Mouse (Mus musculus) kidney, embryonic 15.5 days (tissue): ENCODE results near the gene 1700010I14Rik. TPM values are rescaled to one million over a fixed set of nuclear protein-coding genes. Genes with fewer than 3 reads are reported as not detected.

Experiments
- ATAC-seq: fragments of 200-750 bp; cut with Nextera tagmentation; replicated peaks from 2 replicates; pipeline ENCODE4 v1.8.0; 2017; ENCODE audit warnings: moderate TSS enrichment; ENCODE audit not compliant: low FRiP score
- H3K27ac ChIP-seq: fragments of 300-500 bp; sonication (generic); 2 replicates; pipeline ENCODE4 v1.5.1; 2015; ENCODE audit warnings: mild to moderate bottlenecking, inconsistent platforms
- H3K27me3 ChIP-seq: fragments of 300-500 bp; sonication (generic); 2 replicates; pipeline ENCODE4 v1.6.1; 2015; ENCODE audit warnings: inconsistent platforms
- H3K36me3 ChIP-seq: fragments of 300-500 bp; sonication (generic); 2 replicates; pipeline ENCODE4 v1.6.1; 2015; ENCODE audit warnings: inconsistent platforms
- H3K4me1 ChIP-seq: fragments of 300-500 bp; sonication (generic); 2 replicates; pipeline ENCODE4 v1.6.1; 2015; ENCODE audit warnings: inconsistent platforms
- H3K4me2 ChIP-seq: fragments of 300-500 bp; sonication (generic); 2 replicates; pipeline ENCODE4 v1.6.1; 2015; ENCODE audit warnings: moderate library complexity, mild to moderate bottlenecking, inconsistent platforms
- H3K4me3 ChIP-seq: fragments of 300-500 bp; sonication (generic); replicated peaks from 2 replicates; pipeline ENCODE4 v1.5.1; 2015; ENCODE audit warnings: mild to moderate bottlenecking, inconsistent platforms
- H3K9ac ChIP-seq: fragments of 300-500 bp; sonication (generic); 2 replicates; pipeline ENCODE4 v1.6.1; 2015; ENCODE audit warnings: mild to moderate bottlenecking, inconsistent platforms
- H3K9me3 ChIP-seq: fragments of 300-500 bp; sonication (generic); replicated peaks from 2 replicates; pipeline ENCODE4 v1.6.1; 2016; ENCODE audit warnings: inconsistent platforms
- WGBS: fragments of 180-500 bp; shearing (Covaris S2); methylation state at CpG from one replicate; pipeline ENCODE4 v1.1.7; 2015; ENCODE audit warnings: mixed read lengths; 5-methylcytosine and 5-hydroxymethylcytosine counted together
- polyA plus RNA-seq: library from polyadenylated mRNA; unstranded; fragments of >200 nt; fragmentation: Nextera tagmentation; extraction: Ambion mirVana; gene quantifications from 2 replicates; pipeline ENCODE4 v1.2.1, GENCODE M21; 2015

1700010I14Rik gene
- 2.1 and 2.3 TPM in 2 replicates for polyA plus RNA-seq

DNA sequence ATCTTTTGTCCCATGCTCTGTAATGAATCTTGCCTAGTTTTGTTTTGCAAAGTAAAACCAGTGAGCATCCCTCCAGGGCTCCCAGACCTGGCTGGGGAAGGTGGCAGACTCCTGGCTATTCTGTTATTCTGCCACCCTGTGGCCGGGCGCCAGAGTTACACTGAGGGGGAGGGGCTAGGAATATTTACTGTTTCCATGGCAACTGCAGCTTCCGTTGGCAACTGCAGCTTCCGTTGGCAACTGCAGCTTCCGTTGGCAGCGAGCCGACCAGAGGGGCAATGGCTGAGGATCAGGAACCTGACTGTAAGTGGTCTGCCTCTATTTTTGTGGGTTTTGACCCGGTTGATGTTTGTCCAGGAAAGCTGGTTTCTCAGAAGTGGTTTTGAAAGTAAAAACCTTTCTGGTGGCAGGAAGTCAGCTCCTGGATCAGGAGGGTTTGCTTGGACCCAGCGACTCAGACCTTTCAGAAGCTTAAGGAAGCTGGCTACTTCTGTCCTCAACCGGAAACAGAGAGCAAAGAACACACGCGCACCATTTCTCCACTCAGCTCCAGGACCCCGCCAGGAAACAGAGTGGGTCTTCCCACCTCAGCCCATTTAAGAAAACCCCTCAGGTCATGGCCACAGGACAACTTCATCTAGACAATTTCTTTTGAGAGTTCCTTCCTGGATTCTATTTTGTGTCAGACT is at the start of gene 1700010I14Rik:
1700010I14Rik (plus strand) TSS at position 215 of the 689 bp plus-strand sequence.
- Histone ChIP-seq H3K9ac (0 out of 2 replicates have a peak within 1 kb of the TSS, but pooled peaks have one; percentile 21), H3K4me2 (peak within 1 kb of the TSS; percentile 63), H3K27ac (peak within 1 kb of the TSS; percentile 34; the same call in 1 of the 2 replicates), H3K36me3 (0 out of 2 replicates have a peak, but pooled peaks cover under 1% of the 10 kb centered on the region), H3K9me3 (no peaks in the 10 kb centered on the region), H3K4me1 (peaks cover 15% of the 10 kb centered on the region), H3K4me3 (peak within 1 kb of the TSS; percentile 44), H3K27me3 (no peaks in the 10 kb centered on the region)
- 4% methylated on average over 13 of the region's 13 CpGs for WGBS
- peak; percentile 68 for ATAC-seq

GRCm38 (mm10) chr17:8951588-8951987 is 36.5 kb upstream of the 1700010I14Rik start:
- H3K9me3 ChIP-seq = no peaks in the 10 kb centered on the region
- H3K27me3 ChIP-seq = no peaks in the 10 kb centered on the region
- no peaks in the 10 kb centered on the region for H3K4me1 ChIP-seq
- no peak overlapping the region for H3K27ac ChIP-seq
- H3K4me3 ChIP-seq = no peak overlapping the region
- 83% methylated on average over 5 of the region's 5 CpGs for WGBS
- H3K4me2 ChIP-seq = no peak overlapping the region
- H3K9ac ChIP-seq = no peak overlapping the region
- no peak for ATAC-seq
- H3K36me3 ChIP-seq = no peaks in the 10 kb centered on the region

DNA sequence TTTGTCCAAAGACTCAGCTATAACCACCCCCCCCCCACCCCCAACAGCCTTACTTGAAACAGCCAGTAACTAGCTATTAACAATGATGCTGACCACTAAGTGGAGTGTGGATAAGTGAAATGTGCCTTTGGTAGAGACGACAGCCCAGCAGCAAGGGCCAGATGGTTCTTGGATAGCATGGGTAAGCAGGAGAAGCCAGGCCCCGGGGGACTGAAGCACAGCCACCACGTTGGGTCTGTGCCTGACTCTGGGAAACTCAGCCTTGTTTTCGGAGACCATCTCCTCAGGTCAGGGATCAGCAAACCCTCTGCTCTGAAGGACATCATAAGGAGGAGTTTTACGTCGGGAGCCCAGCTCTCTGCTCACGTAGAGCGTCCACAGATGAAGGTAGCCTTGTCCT is 35.2 kb upstream of the 1700010I14Rik start:
- no peak overlapping the region for H3K9ac ChIP-seq
- 89% methylated on average over 8 of the region's 8 CpGs for WGBS
- H3K4me2 ChIP-seq = no peak overlapping the region
- H3K36me3 ChIP-seq = no peaks in the 10 kb centered on the region
- no peaks in the 10 kb centered on the region for H3K9me3 ChIP-seq
- no peaks in the 10 kb centered on the region for H3K27me3 ChIP-seq
- H3K4me3 ChIP-seq = no peak overlapping the region
- no peak overlapping the region for H3K27ac ChIP-seq
- no peaks in the 10 kb centered on the region for H3K4me1 ChIP-seq
- no peak for ATAC-seq

DNA sequence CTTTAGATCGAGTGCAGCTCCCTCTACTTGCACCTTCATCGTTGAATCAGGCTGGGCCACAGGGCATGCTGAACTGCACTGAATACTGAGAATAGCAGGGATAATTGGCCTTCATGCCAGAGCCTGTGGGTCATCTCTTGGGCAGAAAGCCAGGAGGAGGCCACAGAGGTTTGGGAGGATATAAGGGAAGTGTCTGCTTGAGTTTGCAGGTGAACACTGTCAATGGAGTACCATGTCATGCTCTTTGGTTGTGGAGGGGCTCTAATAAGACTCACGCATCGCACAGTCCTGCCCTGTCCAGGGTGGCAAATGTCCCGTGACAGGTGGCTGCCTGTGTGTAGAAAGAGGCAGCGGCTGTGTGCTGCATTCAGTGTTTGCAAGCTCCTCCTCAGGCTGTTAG is 30.0 kb upstream of the 1700010I14Rik start:
- Histone ChIP-seq H3K4me2 (no peak overlapping the region), H3K4me3 (no peak overlapping the region), H3K9ac (no peak overlapping the region), H3K27me3 (no peaks in the 10 kb centered on the region), H3K9me3 (no peaks in the 10 kb centered on the region), H3K36me3 (no peaks in the 10 kb centered on the region), H3K27ac (no peak overlapping the region), H3K4me1 (no peaks in the 10 kb centered on the region)
- ATAC-seq = no peak
- WGBS = 84% methylated on average over 6 of the region's 6 CpGs

DNA sequence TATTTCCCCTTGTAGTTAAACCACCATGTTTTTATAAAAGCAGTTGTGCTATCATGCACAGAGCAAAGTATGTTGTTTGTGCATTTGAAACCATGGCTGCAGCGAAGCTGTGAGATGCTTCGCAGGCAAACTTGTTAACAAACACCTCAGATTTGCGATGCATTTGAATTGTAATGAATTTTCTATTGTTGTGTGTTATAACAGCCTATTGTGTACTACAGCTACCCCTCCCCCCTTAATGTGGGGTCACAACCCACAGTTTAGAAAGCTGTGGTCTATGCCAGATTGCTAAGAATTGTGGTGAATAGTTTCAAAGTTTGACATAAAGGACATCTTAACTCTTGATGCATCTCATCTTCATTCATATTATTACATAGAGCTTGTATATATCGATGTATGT is 27.7 kb upstream of the 1700010I14Rik start:
- H3K27me3 ChIP-seq = no peaks in the 10 kb centered on the region
- 90% methylated on average over 4 of the region's 4 CpGs for WGBS

DNA sequence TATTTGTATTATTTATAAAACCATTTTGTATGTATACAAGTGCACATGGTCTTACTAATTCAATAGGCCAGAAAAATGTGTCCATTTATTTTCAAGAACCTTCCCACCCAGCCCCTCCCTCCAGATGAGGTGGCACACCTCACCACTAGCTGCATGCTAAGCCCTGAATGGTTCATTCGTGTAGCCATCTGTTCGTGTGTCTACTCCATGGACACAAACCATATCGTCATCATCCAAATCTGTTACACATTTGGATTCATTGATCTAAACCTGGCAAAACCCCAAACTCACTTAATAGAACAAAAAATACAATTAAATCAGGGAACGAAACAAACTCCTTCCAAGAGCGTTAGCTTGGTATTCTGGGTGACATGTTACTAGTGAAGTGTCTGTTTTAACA is 27.0 kb upstream of the 1700010I14Rik start:
- no peaks in the 10 kb centered on the region for H3K9me3 ChIP-seq
- no peak overlapping the region for H3K4me3 ChIP-seq
- no peaks in the 10 kb centered on the region for H3K4me1 ChIP-seq
- no peak overlapping the region for H3K4me2 ChIP-seq
- ATAC-seq = no peak
- H3K9ac ChIP-seq = no peak overlapping the region
- no peaks in the 10 kb centered on the region for H3K36me3 ChIP-seq
- H3K27ac ChIP-seq = no peak overlapping the region
- 92% methylated on average over 5 of the region's 5 CpGs for WGBS
- no peaks in the 10 kb centered on the region for H3K27me3 ChIP-seq

More for the DNA sequence above, 27.7 kb upstream of the 1700010I14Rik start:
- H3K36me3 ChIP-seq = no peaks in the 10 kb centered on the region
- H3K9me3 ChIP-seq = no peaks in the 10 kb centered on the region
- H3K27ac ChIP-seq = no peak overlapping the region
- ATAC-seq = no peak
- no peak overlapping the region for H3K4me3 ChIP-seq
- no peaks in the 10 kb centered on the region for H3K4me1 ChIP-seq
- no peak overlapping the region for H3K4me2 ChIP-seq
- H3K9ac ChIP-seq = no peak overlapping the region

- H3K27ac ChIP-seq = no peak overlapping the region
- H3K4me1 ChIP-seq = no peaks in the 10 kb centered on the region
- WGBS = 66% methylated on average over 14 of the region's 14 CpGs
- no peak overlapping the region for H3K4me3 ChIP-seq
- H3K4me2 ChIP-seq = no peak overlapping the region
- no peak for ATAC-seq
- H3K36me3 ChIP-seq = no peaks in the 10 kb centered on the region
- no peaks in the 10 kb centered on the region for H3K27me3 ChIP-seq
- no peaks in the 10 kb centered on the region for H3K9me3 ChIP-seq
- no peak overlapping the region for H3K9ac ChIP-seq
Measured at GRCm38 (mm10) chr17:8961644-8962043, 26.5 kb upstream of the 1700010I14Rik start.

- H3K36me3 ChIP-seq = no peaks in the 10 kb centered on the region
- no peak overlapping the region for H3K4me3 ChIP-seq
- H3K27me3 ChIP-seq = no peaks in the 10 kb centered on the region
- no peak for ATAC-seq
- no peak overlapping the region for H3K9ac ChIP-seq
- no peak overlapping the region for H3K27ac ChIP-seq
- H3K9me3 ChIP-seq = no peaks in the 10 kb centered on the region
- 89% methylated on average over 6 of the region's 6 CpGs for WGBS
- H3K4me2 ChIP-seq = no peak overlapping the region
- H3K4me1 ChIP-seq = no peaks in the 10 kb centered on the region
Measured at GRCm38 (mm10) chr17:8965177-8965576, 23.0 kb upstream of the 1700010I14Rik start.

DNA sequence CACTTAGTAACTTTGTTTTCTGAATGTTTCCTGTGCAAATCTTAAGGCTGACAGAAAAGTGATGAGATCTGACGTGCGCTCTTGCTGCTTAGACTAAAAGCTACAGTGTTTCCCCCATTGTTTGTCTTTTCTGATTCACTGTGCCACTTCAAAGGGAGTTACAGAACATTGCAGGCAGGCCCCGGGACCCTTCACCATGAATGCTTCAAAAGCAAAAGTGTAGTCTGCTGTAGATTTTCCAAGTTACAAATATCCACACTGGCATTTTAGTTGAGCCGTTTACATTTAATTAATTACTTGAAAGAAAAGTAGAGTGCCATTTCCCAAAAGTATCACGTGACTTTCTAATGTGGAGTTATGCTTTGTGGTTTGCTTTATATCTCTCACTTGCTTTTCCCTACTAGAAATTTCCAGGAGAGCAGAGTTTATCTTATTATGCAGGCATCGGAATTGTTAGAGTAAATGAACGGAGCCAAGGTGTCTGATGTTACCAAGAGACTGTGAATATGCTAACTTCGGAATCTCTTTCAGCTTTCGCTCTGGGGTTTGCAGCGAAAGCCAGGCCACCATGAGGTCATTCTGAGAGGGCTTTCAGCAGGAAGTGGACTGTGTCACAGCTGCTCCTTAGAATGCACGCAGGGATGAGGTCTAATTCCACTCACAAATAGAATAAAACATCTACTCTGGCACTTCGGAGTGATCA is 15.8 kb upstream of the 1700010I14Rik start:
- no peak overlapping the region for H3K9ac ChIP-seq
- no peak overlapping the region for H3K4me3 ChIP-seq
- H3K4me2 ChIP-seq = no peak overlapping the region
- H3K4me1 ChIP-seq = peaks cover 15% of the 10 kb centered on the region
- no peak; the same call in 1 of the 2 replicates for ATAC-seq
- no peaks in the 10 kb centered on the region for H3K27me3 ChIP-seq
- H3K27ac ChIP-seq = no peak overlapping the region
- 18% methylated on average over 12 of the region's 12 CpGs for WGBS
- H3K36me3 ChIP-seq = no peaks in the 10 kb centered on the region
- H3K9me3 ChIP-seq = no peaks in the 10 kb centered on the region

GRCm38 (mm10) chr17:8973331-8973730 is 14.8 kb upstream of the 1700010I14Rik start:
- no peak for ATAC-seq
- Histone ChIP-seq H3K9me3 (no peaks in the 10 kb centered on the region), H3K27me3 (no peaks in the 10 kb centered on the region), H3K4me2 (no peak overlapping the region), H3K9ac (no peak overlapping the region), H3K4me3 (no peak overlapping the region), H3K36me3 (no peaks in the 10 kb centered on the region), H3K27ac (no peak overlapping the region), H3K4me1 (peaks cover 15% of the 10 kb centered on the region)
- 51% methylated on average over 5 of the region's 5 CpGs for WGBS

DNA sequence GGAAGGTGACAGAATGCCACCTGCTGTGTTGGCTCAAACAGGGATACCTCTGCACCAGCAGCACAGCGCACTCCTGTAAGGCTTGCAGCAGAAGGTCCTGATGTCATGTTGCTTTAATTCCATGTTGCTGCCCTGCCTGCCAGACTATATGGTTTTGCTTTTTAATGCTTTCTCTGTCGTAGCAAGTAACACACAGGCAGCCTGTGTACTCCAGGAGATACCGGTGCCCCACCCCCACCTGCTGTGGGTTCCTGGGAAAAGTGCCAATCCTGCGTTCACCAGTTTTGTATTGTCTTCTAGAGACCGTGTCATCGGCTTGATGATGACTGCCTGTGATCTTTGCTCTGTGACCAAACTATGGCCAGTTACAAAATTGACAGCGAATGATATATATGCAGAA is 13.7 kb upstream of the 1700010I14Rik start:
- H3K9ac ChIP-seq = no peak overlapping the region
- H3K27me3 ChIP-seq = no peaks in the 10 kb centered on the region
- ATAC-seq = no peak
- H3K4me2 ChIP-seq = no peak overlapping the region
- 64% methylated on average over 7 of the region's 7 CpGs for WGBS
- no peak overlapping the region for H3K27ac ChIP-seq
- H3K36me3 ChIP-seq = no peaks in the 10 kb centered on the region
- H3K9me3 ChIP-seq = no peaks in the 10 kb centered on the region
- no peak overlapping the region for H3K4me3 ChIP-seq
- H3K4me1 ChIP-seq = peaks cover 15% of the 10 kb centered on the region

- Histone ChIP-seq H3K4me2 (no peak overlapping the region), H3K36me3 (no peaks in the 10 kb centered on the region), H3K4me1 (peaks cover 15% of the 10 kb centered on the region), H3K9me3 (no peaks in the 10 kb centered on the region), H3K4me3 (no peak overlapping the region), H3K9ac (no peak overlapping the region), H3K27ac (no peak overlapping the region), H3K27me3 (no peaks in the 10 kb centered on the region)
- 0 out of 2 replicates have a peak, but pooled peaks have one; percentile 16 for ATAC-seq
- WGBS = 29% methylated on average over 6 of the region's 6 CpGs
Measured at GRCm38 (mm10) chr17:8974823-8975397, 13.2 kb upstream of the 1700010I14Rik start.
